Mouse (Mus musculus) large intestine, adult 2 months (tissue): ENCODE measurements at regions not wholly inside any gene's neighbourhood (a gene's known extent, or its start where the extent isn't known, plus 50 kb on each side); places are given as distances from the start of the nearest gene placed in this dataset.

Experiments
- DNase-seq: peaks from one replicate; pipeline ENCODE4 v3.0.0-alpha.2; 2012; ENCODE audit warnings: low read depth, low spot score
- WGBS: fragments of 180-500 bp; shearing (Covaris S2); methylation state at CpG from one replicate; pipeline ENCODE4 v1.1.7; 2018; 5-methylcytosine and 5-hydroxymethylcytosine counted together

GRCm38 (mm10) chr1:42260033-42260925 is 435.3 kb upstream of the Pou3f3 start:
- no peak for DNase-seq
- 76% methylated on average over 9 of the region's 9 CpGs for WGBS

DNA sequence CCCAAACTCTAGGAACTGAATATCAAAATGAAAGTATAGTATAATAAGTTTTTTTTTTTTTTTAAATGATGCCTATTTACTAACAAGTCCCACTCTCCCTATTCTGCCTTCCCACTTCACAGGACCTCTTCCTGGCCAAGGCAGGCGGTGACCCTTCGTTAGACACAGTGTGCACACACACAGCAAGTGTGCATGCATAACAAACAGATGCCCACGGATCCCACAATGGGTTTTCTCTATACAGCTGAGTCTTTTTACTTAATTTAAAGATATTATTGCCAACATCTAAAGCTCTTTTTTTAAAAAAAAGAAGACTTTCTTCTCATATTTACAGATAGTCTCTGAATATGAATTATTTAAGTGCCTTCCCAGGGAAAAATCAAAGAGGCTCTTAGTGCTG is 434.5 kb upstream of the Pou3f3 start:
- no peak for DNase-seq
- WGBS = 89% methylated on average over 3 of the region's 3 CpGs

DNA sequence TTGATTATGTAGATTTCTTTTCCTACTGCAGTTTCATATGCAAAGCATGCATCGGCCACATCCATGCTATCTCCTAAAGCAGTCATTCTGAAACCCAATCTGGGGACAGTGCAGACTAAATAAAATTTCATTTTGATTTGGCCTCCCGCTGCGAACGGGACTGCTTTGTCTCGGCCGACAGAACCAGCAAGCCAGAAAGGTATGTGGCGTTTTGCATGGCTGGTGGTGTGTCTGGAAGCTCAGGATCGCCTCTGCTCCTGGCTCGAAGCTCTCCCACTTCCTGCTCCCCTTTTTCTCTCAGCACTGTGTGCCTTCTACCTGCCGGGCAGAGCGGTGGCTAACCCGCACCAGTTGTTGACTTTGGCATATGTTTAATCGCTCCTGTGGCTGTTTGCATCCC is 433.8 kb upstream of the Pou3f3 start:
- no peak for DNase-seq

GRCm38 (mm10) chr1:42262606-42263005 is 433.0 kb upstream of the Pou3f3 start:
- DNase-seq = no peak
- 75% methylated on average over 5 of the region's 5 CpGs for WGBS

More for the DNA sequence above, 433.8 kb upstream of the Pou3f3 start:
- 19% methylated on average over 13 of the region's 13 CpGs for WGBS

DNA sequence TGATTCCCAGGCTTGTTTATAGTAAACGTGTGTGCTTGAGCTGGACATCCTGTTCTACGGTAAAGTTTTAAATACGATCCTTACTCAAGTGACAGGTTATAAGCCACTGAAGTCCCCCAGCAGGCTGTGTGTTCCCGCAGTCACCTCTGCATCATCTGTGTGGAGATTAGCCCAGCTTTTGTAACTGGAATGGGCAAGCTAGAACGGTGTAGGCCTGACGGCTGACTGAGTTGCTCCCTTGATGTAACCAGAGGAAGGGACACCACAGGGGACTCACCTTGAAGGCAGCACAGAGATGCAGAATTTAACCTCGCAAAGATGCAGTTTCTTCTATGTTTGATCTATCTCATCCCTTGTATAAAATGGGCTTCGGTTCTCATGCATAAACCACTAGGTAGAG is 418.4 kb upstream of the Pou3f3 start:
- 68% methylated on average over 8 of the region's 8 CpGs for WGBS
- DNase-seq = no peak

GRCm38 (mm10) chr1:42295841-42296240 is 399.7 kb upstream of the Pou3f3 start:
- WGBS = 76% methylated on average over 10 of the region's 10 CpGs
- no peak for DNase-seq

GRCm38 (mm10) chr1:42309251-42309650 is 386.3 kb upstream of the Pou3f3 start:
- 94% methylated on average over 1 of the region's 1 CpGs for WGBS
- DNase-seq = no peak

DNA sequence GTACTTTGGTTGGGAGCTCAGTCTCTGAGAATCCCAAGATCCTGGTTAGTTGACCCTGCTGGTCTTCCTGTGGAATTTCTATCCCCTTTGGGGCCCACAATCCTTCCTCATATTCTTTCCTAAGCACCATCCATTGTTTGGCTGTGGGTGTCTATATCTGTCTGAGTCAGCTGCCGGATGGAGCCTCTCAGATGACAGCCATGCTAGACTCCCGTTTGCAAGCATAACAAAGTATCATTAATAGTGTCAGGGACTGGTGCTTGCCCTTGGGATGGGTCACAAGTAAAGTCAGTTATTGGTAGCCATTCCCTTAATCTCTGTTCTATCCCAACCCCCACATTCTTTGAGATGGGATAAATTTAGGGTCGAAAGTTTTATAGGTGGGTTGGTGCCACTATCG is 382.1 kb upstream of the Pou3f3 start:
- WGBS = 80% methylated on average over 4 of the region's 4 CpGs
- DNase-seq = no peak

GRCm38 (mm10) chr1:42351884-42352283 is 343.7 kb upstream of the Pou3f3 start:
- 58% methylated on average over 4 of the region's 4 CpGs for WGBS
- no peak for DNase-seq

DNA sequence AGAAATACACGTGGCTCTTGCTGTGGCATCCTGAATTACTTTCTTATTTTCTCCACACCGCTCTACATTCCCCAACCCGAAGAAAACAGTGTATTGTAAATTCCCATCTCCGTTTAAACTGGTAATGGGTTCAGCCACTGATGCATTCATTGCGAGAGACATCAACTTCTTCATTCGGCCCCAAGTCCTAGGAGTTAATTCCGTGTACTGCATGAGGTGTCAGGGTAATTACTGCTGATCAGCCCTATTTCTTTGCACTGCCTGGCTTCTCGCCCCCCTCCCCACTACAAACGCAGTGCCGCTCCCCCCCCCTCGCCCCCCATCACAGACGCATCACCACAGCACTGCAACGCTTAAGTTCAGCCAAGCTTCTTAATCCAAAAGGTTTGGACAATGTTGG is 343.2 kb upstream of the Pou3f3 start:
- DNase-seq = no peak
- 65% methylated on average over 13 of the region's 13 CpGs for WGBS

DNA sequence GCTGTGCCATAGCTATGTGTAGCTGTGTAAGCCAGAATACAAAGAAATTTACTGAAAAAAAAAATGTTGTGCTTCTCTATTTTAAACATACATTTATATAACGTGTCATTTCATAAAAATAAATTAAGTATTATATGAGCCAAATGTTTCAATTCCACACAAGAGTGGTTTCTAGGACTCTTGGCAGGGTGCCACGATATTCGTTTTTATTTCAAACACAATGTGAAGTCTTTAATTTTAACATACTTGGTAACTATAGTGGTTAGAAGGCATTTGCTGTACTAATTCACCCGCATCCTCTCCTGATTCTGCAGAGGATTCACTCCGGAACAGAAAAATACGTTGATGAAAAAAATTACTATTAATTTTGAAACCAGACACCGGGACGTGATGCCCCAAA is 342.5 kb upstream of the Pou3f3 start:
- DNase-seq = no peak
- 67% methylated on average over 8 of the region's 8 CpGs for WGBS

- WGBS = 89% methylated on average over 6 of the region's 6 CpGs
- DNase-seq = no peak
These were observed 341.5 kb upstream of the Pou3f3 start for GRCm38 (mm10) chr1:42354020-42354419.

DNA sequence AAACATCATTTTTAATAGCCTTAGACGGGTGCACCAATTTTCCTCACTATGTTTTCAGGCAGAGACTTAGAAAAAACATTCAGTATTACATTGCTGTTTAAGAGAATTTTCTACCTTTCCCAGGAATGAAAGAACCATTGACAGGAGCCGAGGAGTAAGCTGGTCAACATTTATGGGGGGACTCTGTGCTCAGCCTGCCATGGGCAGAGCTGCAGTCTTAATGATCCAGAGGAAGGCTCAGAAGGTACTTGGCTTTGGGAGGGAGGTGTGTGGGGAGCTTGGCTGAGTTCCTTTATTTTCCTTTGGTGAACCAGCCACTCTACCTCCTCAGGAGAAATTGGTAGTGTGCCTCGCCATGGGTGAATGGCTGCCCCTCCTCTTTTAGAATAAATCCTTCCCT is 333.1 kb upstream of the Pou3f3 start:
- WGBS = 63% methylated on average over 3 of the region's 3 CpGs
- no peak for DNase-seq

- no peak for DNase-seq
- 83% methylated on average over 4 of the region's 4 CpGs for WGBS
These were observed 329.8 kb upstream of the Pou3f3 start for GRCm38 (mm10) chr1:42365648-42366324.

DNA sequence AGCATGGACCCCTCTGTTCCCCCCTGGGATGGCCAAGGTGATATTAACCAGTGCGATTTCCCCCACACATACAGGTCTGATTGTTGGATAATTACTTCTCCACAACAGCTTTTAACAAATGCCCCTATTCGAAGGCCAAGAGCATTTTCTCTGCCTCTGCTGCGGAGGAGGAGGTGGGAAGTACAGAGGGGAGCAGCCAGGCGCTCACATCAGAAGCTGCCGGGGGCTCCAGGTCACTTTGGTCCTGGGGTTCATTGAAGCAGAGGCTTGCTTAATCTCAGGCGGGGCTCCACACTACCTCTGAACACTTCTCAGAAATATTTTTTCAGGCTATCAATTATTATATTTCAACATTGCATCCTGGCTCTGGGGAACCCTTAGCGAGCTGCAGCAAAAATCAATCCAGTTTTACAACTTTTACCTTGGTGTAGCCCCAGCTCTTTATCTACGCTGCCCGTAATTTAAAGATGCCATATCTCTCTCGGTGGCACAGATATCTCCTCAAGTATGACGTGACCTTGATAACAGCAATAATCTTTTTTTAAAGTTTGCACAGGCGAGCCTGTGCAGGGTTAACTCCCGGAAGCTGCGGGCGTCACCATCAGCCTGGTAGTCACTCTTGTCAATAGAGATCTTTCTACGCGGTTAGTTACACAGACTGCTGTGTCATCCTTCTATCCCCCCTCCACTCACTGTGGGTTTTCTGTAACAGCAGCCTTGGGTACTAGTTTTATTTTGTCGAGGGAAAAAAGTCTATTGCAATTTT is 307.5 kb upstream of the Pou3f3 start:
- 23% methylated on average over 18 of the region's 18 CpGs for WGBS
- DNase-seq = no peak

GRCm38 (mm10) chr1:42388740-42389139 is 306.8 kb upstream of the Pou3f3 start:
- WGBS = 78% methylated on average over 6 of the region's 6 CpGs
- no peak for DNase-seq

DNA sequence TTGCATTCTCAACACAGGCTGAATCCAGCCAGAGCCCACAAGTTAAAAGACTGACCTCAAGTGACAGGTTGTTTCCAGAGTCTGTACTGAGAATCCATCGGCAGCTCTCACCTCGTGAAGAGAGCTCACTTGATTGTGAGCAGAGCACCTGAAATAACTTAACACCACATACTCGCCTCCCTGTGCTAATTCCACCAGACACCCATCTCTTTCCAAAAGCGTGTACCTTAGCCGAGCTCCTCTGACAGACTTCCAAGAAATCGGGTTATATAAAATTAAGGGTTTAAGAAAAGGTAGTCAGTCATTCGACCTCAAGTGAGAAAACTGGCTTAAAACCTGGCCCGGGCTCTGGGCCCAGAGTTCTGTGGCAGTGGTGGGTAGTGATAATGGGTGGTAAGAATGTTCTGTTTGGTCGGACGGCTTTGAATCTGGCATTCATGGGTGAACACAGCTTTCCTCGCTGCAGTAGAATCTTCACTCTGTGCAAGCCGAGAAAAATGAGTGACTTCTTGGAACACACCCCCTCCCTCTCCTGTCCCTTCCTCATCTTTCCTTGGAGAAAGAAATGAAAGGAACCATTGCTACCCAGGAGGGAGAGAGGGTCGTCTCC is 299.8 kb upstream of the Pou3f3 start:
- 82% methylated on average over 13 of the region's 13 CpGs for WGBS
- no peak for DNase-seq

- 48% methylated on average over 8 of the region's 8 CpGs for WGBS
- no peak for DNase-seq
These were observed 297.0 kb upstream of the Pou3f3 start for GRCm38 (mm10) chr1:42398461-42399154.

GRCm38 (mm10) chr1:42415817-42416538 is 279.6 kb upstream of the Pou3f3 start:
- WGBS = 75% methylated on average over 21 of the region's 21 CpGs
- no peak for DNase-seq
